Mouse (Mus musculus): ENCODE results near the gene Ccl1. TPM values are rescaled to one million over a fixed set of nuclear protein-coding genes. Genes with fewer than 3 reads are reported as not detected.

The Ccl1 gene
- polyA plus RNA-seq, 1 experiment from 2014 or later: not detected

DNA sequence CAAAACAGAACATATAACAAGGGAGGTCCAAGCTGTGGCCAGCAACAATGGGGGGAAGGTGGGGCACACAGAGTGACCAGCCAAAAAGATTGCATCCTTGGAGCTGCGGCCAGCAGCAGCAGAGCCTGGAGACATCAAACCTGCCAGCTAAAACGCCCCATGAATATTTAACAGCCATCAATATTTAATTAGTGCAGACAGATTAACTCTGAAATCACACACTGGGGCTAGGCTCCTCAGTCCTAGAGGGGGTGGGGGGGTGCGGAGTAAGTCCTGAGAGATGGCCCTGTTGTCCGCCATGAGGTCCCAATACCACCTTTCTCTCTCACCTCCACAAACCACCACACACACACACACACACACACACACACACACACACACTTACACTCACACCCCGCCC lies 68.1 kb downstream of the Ccl1 start:
- Histone ChIP-seq H3K27ac (replicated peaks in 1 of 2; ENCODE audit: control insufficient read depth in 1 of 2, insufficient read depth in 1 of 2, low read depth in 2 of 2, low read length in 2 of 2) (no peak overlapping the region), H3K4me2 (ENCODE audit: low read length) (no peak overlapping the region), H3K27me3 (ENCODE audit: control insufficient read depth, insufficient read depth, low read length) (peaks cover 18% of the 10 kb centered on the region; the same call in 1 of the 2 replicates), H3K9ac (ENCODE audit: low read length) (no peak overlapping the region), H3K36me3 (ENCODE audit: control insufficient read depth, insufficient read depth, low read length) (no peaks in the 10 kb centered on the region), H3K4me1 (ENCODE audit: control insufficient read depth in 2 of 2, insufficient read depth in 2 of 2, low read length in 2 of 2) (no peaks in the 10 kb centered on the region), H3K9me3 (ENCODE audit: control insufficient read depth, low read length) (no peaks in the 10 kb centered on the region), H3K4me3 (ENCODE audit: control insufficient read depth in 1 of 2, insufficient read depth in 1 of 2, low read depth in 1 of 2, low read length in 2 of 2) (no peak overlapping the region)
- 57% methylated on average over 5 of the region's 5 CpGs for WGBS
- no peak for ATAC-seq (ENCODE audit: insufficient number of reproducible peaks, insufficient read depth, low FRiP score, low read depth)

DNA sequence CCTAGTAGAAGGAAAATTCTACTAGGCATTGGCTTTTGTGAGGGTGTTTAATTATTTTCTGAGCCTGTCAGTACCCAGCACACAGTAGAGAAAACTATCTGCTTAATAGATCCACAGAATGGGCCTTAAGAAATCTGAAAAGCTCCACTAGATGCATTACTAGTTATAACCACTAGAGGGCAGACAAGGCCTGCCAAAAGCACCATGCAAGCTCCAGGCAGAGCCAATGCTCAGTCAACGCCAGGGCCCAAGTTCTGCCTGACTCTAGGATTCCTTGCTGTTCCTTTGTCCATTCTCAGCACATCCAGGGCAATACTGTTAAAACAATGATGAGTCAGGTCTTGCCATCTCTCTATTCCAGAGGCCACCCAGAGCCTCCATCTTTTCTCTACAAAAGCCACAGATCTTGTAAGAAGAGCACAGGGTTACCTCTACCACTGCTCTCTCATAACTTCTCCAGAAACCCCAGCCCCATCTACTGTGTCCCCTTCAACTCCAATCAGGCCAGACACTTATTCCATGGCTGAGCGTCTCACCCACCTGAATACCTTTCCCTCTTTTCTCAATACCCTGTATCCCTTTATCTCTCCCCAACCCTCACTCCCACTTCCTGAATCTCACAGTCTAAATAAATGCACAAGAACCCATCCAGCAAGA lies 69.8 kb downstream of the Ccl1 start:
- Histone ChIP-seq H3K9ac (ENCODE audit: low read length) (no peak overlapping the region), H3K9me3 (ENCODE audit: control insufficient read depth, low read length) (no peaks in the 10 kb centered on the region), H3K4me3 (ENCODE audit: control insufficient read depth in 1 of 2, insufficient read depth in 1 of 2, low read depth in 1 of 2, low read length in 2 of 2) (no peak overlapping the region), H3K36me3 (ENCODE audit: control insufficient read depth, insufficient read depth, low read length) (no peaks in the 10 kb centered on the region), H3K27me3 (ENCODE audit: control insufficient read depth, insufficient read depth, low read length) (peaks cover 18% of the 10 kb centered on the region), H3K4me1 (ENCODE audit: control insufficient read depth in 2 of 2, insufficient read depth in 2 of 2, low read length in 2 of 2) (no peaks in the 10 kb centered on the region), H3K4me2 (ENCODE audit: low read length) (no peak overlapping the region), H3K27ac (replicated peaks in 1 of 2; ENCODE audit: control insufficient read depth in 1 of 2, insufficient read depth in 1 of 2, low read depth in 2 of 2, low read length in 2 of 2) (no peak overlapping the region)
- no peak for ATAC-seq (ENCODE audit: insufficient number of reproducible peaks, insufficient read depth, low FRiP score, low read depth)
- WGBS: 20% methylated on average over 2 of the region's 2 CpGs

DNA sequence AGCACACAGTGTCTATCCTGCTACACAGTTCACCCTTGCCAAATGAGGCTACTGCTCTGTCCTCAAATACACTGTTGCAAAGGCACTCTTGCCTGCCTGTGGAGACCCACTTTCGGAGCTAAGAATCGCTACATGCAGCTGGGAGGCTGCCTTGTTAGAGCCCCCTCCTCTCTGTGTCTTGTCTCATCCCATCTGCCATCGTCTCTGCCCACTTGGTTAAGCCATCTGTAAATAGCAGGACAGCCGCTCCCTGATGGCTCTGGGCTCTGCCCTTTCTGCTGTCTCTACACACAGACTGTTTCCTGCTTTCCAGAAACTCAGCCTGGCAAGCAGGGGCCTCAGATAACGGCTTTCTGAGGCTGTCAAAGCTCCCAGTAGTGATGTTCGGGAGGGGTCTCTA lies 71.5 kb downstream of the Ccl1 start:
- H3K27ac ChIP-seq (replicated peaks in 1 of 2; ENCODE audit: control insufficient read depth in 1 of 2, insufficient read depth in 1 of 2, low read depth in 2 of 2, low read length in 2 of 2): no peak overlapping the region
- no peak for ATAC-seq (ENCODE audit: insufficient number of reproducible peaks, insufficient read depth, low FRiP score, low read depth)
- H3K9me3 ChIP-seq (ENCODE audit: control insufficient read depth, low read length): no peaks in the 10 kb centered on the region
- H3K9ac ChIP-seq (ENCODE audit: low read length): no peak overlapping the region
- H3K36me3 ChIP-seq (ENCODE audit: control insufficient read depth, insufficient read depth, low read length): no peaks in the 10 kb centered on the region
- H3K4me1 ChIP-seq (ENCODE audit: control insufficient read depth in 2 of 2, insufficient read depth in 2 of 2, low read length in 2 of 2): no peaks in the 10 kb centered on the region
- WGBS: 44% methylated on average over 6 of the region's 6 CpGs
- no peak overlapping the region for H3K4me3 ChIP-seq (ENCODE audit: control insufficient read depth in 1 of 2, insufficient read depth in 1 of 2, low read depth in 1 of 2, low read length in 2 of 2)
- H3K4me2 ChIP-seq (ENCODE audit: low read length): no peak overlapping the region
- peaks cover 18% of the 10 kb centered on the region for H3K27me3 ChIP-seq (ENCODE audit: control insufficient read depth, insufficient read depth, low read length)

DNA sequence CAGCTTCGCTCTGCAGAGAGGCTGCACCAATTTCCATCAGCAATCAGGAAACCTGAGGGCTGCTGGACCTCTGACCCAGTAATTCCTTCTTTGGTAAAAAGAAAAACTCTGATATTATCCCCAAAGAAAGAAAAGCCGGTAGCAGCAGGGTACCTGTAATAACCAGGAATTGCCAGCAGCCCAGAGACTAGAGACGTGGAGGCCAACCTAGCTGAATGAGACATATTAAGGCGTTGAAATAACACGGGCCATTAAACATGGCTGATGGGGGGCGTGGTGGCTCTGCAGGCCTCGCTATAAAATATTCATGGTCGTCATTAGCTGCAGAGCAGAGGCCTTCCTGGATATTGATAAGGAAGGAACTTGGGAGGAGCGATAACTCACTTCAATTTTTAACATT lies 78.5 kb downstream of the Ccl1 start:
- no peak overlapping the region for H3K4me3 ChIP-seq (ENCODE audit: control insufficient read depth in 1 of 2, insufficient read depth in 1 of 2, low read depth in 1 of 2, low read length in 2 of 2)
- H3K27ac ChIP-seq (replicated peaks in 1 of 2; ENCODE audit: control insufficient read depth in 1 of 2, insufficient read depth in 1 of 2, low read depth in 2 of 2, low read length in 2 of 2): no peak overlapping the region
- no peaks in the 10 kb centered on the region for H3K9me3 ChIP-seq (ENCODE audit: control insufficient read depth, low read length)
- no peaks in the 10 kb centered on the region for H3K36me3 ChIP-seq (ENCODE audit: control insufficient read depth, insufficient read depth, low read length)
- H3K4me1 ChIP-seq (ENCODE audit: control insufficient read depth in 2 of 2, insufficient read depth in 2 of 2, low read length in 2 of 2): no peaks in the 10 kb centered on the region
- no peak for ATAC-seq (ENCODE audit: insufficient number of reproducible peaks, insufficient read depth, low FRiP score, low read depth)
- no peak overlapping the region for H3K4me2 ChIP-seq (ENCODE audit: low read length)
- H3K9ac ChIP-seq (ENCODE audit: low read length): no peak overlapping the region
- WGBS: 77% methylated on average over 9 of the region's 9 CpGs
- H3K27me3 ChIP-seq (ENCODE audit: control insufficient read depth, insufficient read depth, low read length): peaks cover 2% of the 10 kb centered on the region; the same call in 1 of the 2 replicates

DNA sequence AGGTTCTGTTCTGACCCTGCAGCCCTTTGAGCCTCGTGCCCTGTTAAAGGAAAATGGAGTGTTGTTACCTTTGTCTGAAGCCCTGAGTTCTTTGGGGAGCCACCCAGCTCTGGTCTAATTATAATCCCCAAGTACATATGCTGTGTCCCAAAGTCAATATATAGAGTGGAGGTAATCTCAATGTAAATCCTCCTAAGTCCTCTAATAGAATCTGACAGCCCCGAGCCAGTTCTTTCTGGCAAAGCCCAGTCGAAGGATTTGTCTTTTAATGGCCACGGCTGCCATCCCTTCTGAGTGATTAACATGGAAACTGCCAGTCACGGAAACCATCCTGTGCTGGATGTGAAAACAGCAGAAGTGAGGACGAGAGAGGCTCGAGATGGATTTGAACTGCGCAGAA lies 79.6 kb downstream of the Ccl1 start:
- no peaks in the 10 kb centered on the region for H3K4me1 ChIP-seq (ENCODE audit: control insufficient read depth in 2 of 2, insufficient read depth in 2 of 2, low read length in 2 of 2)
- H3K27ac ChIP-seq (replicated peaks in 1 of 2; ENCODE audit: control insufficient read depth in 1 of 2, insufficient read depth in 1 of 2, low read depth in 2 of 2, low read length in 2 of 2): no peak overlapping the region
- no peak overlapping the region for H3K4me2 ChIP-seq (ENCODE audit: low read length)
- H3K4me3 ChIP-seq (ENCODE audit: control insufficient read depth in 1 of 2, insufficient read depth in 1 of 2, low read depth in 1 of 2, low read length in 2 of 2): no peak overlapping the region
- no peaks in the 10 kb centered on the region for H3K9me3 ChIP-seq (ENCODE audit: control insufficient read depth, low read length)
- peaks cover 2% of the 10 kb centered on the region; the same call in 1 of the 2 replicates for H3K27me3 ChIP-seq (ENCODE audit: control insufficient read depth, insufficient read depth, low read length)
- no peaks in the 10 kb centered on the region for H3K36me3 ChIP-seq (ENCODE audit: control insufficient read depth, insufficient read depth, low read length)
- no peak for ATAC-seq (ENCODE audit: insufficient number of reproducible peaks, insufficient read depth, low FRiP score, low read depth)
- H3K9ac ChIP-seq (ENCODE audit: low read length): no peak overlapping the region
- 73% methylated on average over 8 of the region's 8 CpGs for WGBS

- Histone ChIP-seq H3K9me3 (ENCODE audit: control insufficient read depth, low read length) (no peaks in the 10 kb centered on the region), H3K36me3 (ENCODE audit: control insufficient read depth, insufficient read depth, low read length) (no peaks in the 10 kb centered on the region), H3K27me3 (ENCODE audit: control insufficient read depth, insufficient read depth, low read length) (no peaks in the 10 kb centered on the region), H3K9ac (ENCODE audit: low read length) (no peak overlapping the region), H3K4me3 (ENCODE audit: control insufficient read depth in 1 of 2, insufficient read depth in 1 of 2, low read depth in 1 of 2, low read length in 2 of 2) (no peak overlapping the region), H3K27ac (replicated peaks in 1 of 2; ENCODE audit: control insufficient read depth in 1 of 2, insufficient read depth in 1 of 2, low read depth in 2 of 2, low read length in 2 of 2) (no peak overlapping the region), H3K4me1 (ENCODE audit: control insufficient read depth in 2 of 2, insufficient read depth in 2 of 2, low read length in 2 of 2) (no peaks in the 10 kb centered on the region), H3K4me2 (ENCODE audit: low read length) (no peak overlapping the region)
- 32% methylated on average over 2 of the region's 2 CpGs for WGBS
- ATAC-seq (ENCODE audit: insufficient number of reproducible peaks, insufficient read depth, low FRiP score, low read depth): no peak
Measured at GRCm38 (mm10) chr11:82216531-82216930, 89.0 kb downstream of the Ccl1 start.

DNA sequence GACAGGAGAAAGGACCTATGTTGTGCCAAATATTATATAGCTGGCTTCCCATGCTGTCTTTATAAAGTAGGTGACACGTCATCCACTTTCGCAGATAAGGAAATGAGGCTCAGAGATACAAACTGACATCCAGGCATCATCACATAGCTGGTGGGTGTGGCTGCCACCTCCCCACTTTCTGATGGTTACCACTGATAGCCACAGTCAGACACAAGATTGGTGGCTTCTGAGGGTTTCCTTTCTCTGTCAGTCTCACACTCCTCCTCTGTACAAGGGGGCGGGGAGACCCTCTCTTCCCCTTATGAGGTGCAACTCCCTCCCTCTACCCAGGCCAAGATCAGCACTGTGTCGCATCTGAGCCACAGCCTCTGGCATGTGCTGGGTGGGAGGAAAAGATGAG lies 91.1 kb downstream of the Ccl1 start:
- H3K9me3 ChIP-seq (ENCODE audit: control insufficient read depth, low read length): no peaks in the 10 kb centered on the region
- no peak for ATAC-seq (ENCODE audit: insufficient number of reproducible peaks, insufficient read depth, low FRiP score, low read depth)
- H3K36me3 ChIP-seq (ENCODE audit: control insufficient read depth, insufficient read depth, low read length): no peaks in the 10 kb centered on the region
- WGBS: 57% methylated on average over 4 of the region's 4 CpGs
- no peak overlapping the region for H3K4me2 ChIP-seq (ENCODE audit: low read length)
- H3K27me3 ChIP-seq (ENCODE audit: control insufficient read depth, insufficient read depth, low read length): no peaks in the 10 kb centered on the region
- H3K9ac ChIP-seq (ENCODE audit: low read length): no peak overlapping the region
- no peak overlapping the region for H3K27ac ChIP-seq (replicated peaks in 1 of 2; ENCODE audit: control insufficient read depth in 1 of 2, insufficient read depth in 1 of 2, low read depth in 2 of 2, low read length in 2 of 2)
- H3K4me3 ChIP-seq (ENCODE audit: control insufficient read depth in 1 of 2, insufficient read depth in 1 of 2, low read depth in 1 of 2, low read length in 2 of 2): no peak overlapping the region
- H3K4me1 ChIP-seq (ENCODE audit: control insufficient read depth in 2 of 2, insufficient read depth in 2 of 2, low read length in 2 of 2): no peaks in the 10 kb centered on the region

GRCm38 (mm10) chr11:82206960-82207488 lies 98.5 kb downstream of the Ccl1 start:
- WGBS: 81% methylated on average over 2 of the region's 2 CpGs
- Histone ChIP-seq H3K27me3 (ENCODE audit: control insufficient read depth, insufficient read depth, low read length) (0 out of 2 replicates have a peak, but pooled peaks cover 4% of the 10 kb centered on the region), H3K27ac (replicated peaks in 1 of 2; ENCODE audit: control insufficient read depth in 1 of 2, insufficient read depth in 1 of 2, low read depth in 2 of 2, low read length in 2 of 2) (no peak overlapping the region), H3K9ac (ENCODE audit: low read length) (no peak overlapping the region), H3K4me3 (ENCODE audit: control insufficient read depth in 1 of 2, insufficient read depth in 1 of 2, low read depth in 1 of 2, low read length in 2 of 2) (no peak overlapping the region), H3K4me1 (ENCODE audit: control insufficient read depth in 2 of 2, insufficient read depth in 2 of 2, low read length in 2 of 2) (no peaks in the 10 kb centered on the region), H3K36me3 (ENCODE audit: control insufficient read depth, insufficient read depth, low read length) (no peaks in the 10 kb centered on the region), H3K9me3 (ENCODE audit: control insufficient read depth, low read length) (no peaks in the 10 kb centered on the region), H3K4me2 (ENCODE audit: low read length) (no peak overlapping the region)
- no peak for ATAC-seq (ENCODE audit: insufficient number of reproducible peaks, insufficient read depth, low FRiP score, low read depth)
